Mouse (Mus musculus): ENCODE results near the gene Hspb6. TPM values are rescaled to one million over a fixed set of nuclear protein-coding genes. Genes with fewer than 3 reads are reported as not detected.

Gene Hspb6
- polyA plus RNA-seq, 1 experiment from 2014 or later, result 5.4 TPM

DNA sequence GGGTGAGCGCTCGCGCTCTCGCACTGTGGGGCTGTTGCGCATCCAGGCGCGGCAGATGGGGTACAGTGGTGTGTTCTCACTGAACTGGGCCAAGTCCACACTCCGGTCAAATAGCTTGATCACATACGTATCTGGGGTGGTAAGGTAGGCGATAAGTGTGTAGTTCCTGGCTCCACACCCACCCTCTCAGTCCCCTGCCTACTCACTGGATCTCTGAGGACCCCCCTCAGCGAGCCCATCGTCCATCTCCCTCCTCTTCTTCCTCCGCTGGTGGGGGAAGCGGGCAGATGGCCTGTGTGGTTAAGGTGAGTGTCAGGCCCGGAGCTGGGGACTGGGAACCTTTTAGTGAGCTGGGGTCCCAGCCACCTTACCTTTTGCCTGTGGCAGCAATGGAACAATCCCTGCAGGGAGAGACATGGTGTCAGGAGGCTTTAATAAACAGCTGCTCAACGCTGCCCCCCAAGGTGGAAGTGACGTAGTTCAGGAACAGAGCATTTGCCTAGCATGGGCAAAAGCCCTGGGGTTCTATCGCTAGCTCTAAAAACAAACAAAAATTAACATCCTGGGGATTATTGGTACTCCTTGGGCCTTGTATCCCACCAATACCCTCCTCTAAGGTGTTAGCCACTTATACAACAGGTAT lies 5.0 kb downstream of the Hspb6 start:
- WGBS, result 91% methylated on average over 18 of the region's 18 CpGs
- H3K4me3 ChIP-seq, result no peak overlapping the region
- peaks cover 28% of the 10 kb centered on the region for H3K4me1 ChIP-seq
- H3K4me2 ChIP-seq (replicated peaks), result no peak overlapping the region
- H3K9me3 ChIP-seq, result no peaks in the 10 kb centered on the region
- no peaks in the 10 kb centered on the region for H3K27me3 ChIP-seq (replicated peaks)
- no peak overlapping the region for H3K9ac ChIP-seq
- H3K27ac ChIP-seq, result no peak overlapping the region
- no peak for ATAC-seq (ENCODE audit: low FRiP score, low read depth)
- H3K36me3 ChIP-seq, result peaks cover 29% of the 10 kb centered on the region

DNA sequence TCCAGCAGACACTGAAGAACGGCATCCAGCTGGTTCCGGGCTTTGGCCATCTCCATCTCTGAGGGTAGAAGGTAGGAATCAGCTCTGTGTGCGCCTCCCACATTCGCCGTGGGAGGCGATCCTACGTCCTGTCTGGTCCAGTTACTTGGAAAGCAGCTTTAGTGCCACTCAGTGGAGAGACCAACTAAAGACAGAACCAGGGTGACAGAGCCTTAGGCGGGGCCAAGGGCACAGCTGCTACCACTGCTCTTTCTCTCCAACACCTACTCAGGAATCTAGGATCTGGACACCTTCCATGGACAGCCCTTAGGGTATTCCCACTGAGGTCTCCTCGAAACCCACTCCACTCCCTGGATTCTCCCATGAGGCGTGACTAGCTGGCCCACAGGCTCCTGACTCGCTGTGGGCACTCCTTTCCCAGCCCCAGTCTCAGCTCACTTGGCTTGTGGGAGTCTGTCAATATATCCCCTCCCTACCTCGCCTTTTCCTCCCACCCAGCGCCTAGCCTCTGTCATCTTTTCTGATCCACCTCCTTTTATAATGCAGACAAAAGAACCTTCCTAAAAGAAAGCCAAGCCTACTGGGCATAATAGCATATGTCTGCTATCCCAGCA lies 6.0 kb downstream of the Hspb6 start:
- Histone ChIP-seq H3K4me1 (peaks cover 28% of the 10 kb centered on the region), H3K27me3 (replicated peaks) (no peaks in the 10 kb centered on the region), H3K9me3 (no peaks in the 10 kb centered on the region), H3K9ac (peak overlapping the region; percentile 70), H3K36me3 (peaks cover 29% of the 10 kb centered on the region), H3K4me3 (no peak overlapping the region), H3K27ac (no peak overlapping the region), H3K4me2 (replicated peaks) (peak overlapping the region; percentile 97)
- no peak for ATAC-seq (ENCODE audit: low FRiP score, low read depth)
- 89% methylated on average over 13 of the region's 13 CpGs for WGBS

DNA sequence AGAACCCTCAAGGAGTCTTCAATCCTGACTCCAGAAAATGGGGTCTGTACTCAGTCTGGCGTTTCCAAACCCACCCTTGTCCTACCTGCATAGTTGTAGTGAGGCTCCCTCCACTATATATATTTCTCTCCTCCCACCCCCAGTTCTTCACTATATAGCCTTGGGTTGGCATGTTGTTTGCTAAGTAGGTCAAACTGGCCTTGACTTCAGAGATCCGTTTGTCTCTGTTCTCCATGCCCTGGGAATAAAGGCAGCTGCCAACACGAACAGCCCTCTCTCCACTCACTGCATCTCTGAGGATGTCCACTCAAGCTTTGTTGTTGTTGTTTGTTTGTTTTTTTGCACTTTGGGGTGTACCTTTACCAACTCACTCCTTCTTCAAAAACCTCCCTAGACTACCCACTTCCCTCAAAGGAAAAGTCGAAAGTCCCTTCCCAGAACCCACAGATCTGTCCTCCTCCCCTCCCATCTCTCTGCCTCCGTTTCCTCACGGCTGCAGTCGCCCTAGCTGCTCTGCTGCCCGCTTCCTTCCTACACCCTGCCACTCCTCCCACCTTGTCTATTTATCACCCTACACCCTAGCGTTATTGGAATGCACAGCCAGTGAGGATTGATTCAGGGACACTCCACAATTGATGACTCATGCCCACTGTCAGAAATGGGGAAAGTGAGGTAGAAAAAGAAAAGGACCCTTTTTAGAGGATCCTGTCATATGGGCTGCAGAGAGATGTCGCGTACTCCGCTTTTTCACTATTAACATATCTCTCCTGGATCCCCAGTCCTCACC lies 6.9 kb downstream of the Hspb6 start:
- 18% methylated on average over 12 of the region's 12 CpGs for WGBS
- Histone ChIP-seq H3K4me2 (replicated peaks) (peak overlapping the region; percentile 97), H3K9ac (peak overlapping the region; percentile 70), H3K27ac (no peak overlapping the region), H3K9me3 (no peaks in the 10 kb centered on the region), H3K36me3 (peaks cover 29% of the 10 kb centered on the region), H3K4me1 (peaks cover 23% of the 10 kb centered on the region), H3K27me3 (replicated peaks) (no peaks in the 10 kb centered on the region), H3K4me3 (peak overlapping the region; percentile 57)
- no peak for ATAC-seq (ENCODE audit: low FRiP score, low read depth)

DNA sequence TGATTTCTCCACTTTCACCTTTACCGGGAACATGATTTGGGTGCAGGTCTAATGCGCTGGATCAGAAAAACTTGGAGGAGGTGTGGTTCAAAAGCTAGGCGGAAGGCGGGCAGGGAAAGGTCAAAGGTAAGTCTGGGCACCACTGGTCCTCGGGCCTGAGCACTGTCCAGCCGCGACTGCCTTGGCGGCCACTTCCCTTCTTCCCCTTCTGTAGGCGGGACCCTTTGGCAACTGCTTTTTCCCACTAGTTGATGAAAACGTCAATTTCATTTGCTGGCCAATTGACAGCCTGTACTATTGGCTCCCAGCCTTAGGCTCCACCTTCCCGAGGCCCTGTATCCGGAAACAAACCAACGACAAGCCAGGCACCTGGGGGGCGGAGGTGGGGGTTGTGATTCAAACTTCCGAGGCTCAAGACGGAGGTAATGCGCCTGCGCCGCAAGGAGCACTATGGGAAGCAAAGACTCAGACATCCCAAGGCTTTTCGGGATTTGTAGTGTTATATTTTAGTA lies 7.5 kb downstream of the Hspb6 start, which contains the start of gene Lin37:
Gene Lin37, minus strand, starts transcription at position 396 of the 512 bp plus-strand sequence.
- H3K4me2 ChIP-seq (replicated peaks), result peak within 1 kb of the TSS; percentile 97
- no peaks in the 10 kb centered on the region for H3K9me3 ChIP-seq
- H3K27ac ChIP-seq, result no peak within 1 kb of the TSS
- peak within 1 kb of the TSS; percentile 57 for H3K4me3 ChIP-seq
- H3K36me3 ChIP-seq, result peaks cover 29% of the 10 kb centered on the region
- peaks cover 28% of the 10 kb centered on the region for H3K4me1 ChIP-seq
- WGBS, result under 1% methylated on average over 20 of the region's 20 CpGs
- H3K27me3 ChIP-seq (replicated peaks), result no peaks in the 10 kb centered on the region
- peak; percentile 77 for ATAC-seq (ENCODE audit: low FRiP score, low read depth)
- peak within 1 kb of the TSS; percentile 70 for H3K9ac ChIP-seq

DNA sequence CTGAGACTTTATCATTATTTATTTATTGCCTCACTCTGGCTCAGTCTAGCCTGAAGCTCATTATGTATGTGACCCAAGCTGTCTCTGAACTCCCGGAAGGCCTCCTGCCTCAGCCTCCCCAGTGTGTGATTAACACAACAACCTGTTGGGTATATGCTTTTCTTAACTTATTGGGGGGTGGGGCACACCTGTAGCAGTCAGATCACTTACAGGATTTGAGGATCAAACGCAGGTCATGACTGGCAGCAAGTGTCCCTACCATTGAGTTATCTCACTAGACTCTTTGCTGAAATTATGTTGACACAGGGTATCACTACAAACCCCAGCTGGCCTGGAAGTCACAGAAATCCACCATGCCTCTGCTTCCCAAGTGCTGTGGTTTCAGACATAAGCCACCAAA lies 8.3 kb downstream of the Hspb6 start:
- H3K9ac ChIP-seq, result no peak overlapping the region
- peaks cover 29% of the 10 kb centered on the region for H3K4me1 ChIP-seq
- no peaks in the 10 kb centered on the region for H3K27me3 ChIP-seq (replicated peaks)
- 70% methylated on average over 2 of the region's 2 CpGs for WGBS
- H3K4me3 ChIP-seq, result no peak overlapping the region
- peaks cover 27% of the 10 kb centered on the region for H3K36me3 ChIP-seq
- no peak for ATAC-seq (ENCODE audit: low FRiP score, low read depth)
- H3K4me2 ChIP-seq (replicated peaks), result peak overlapping the region; percentile 97
- no peaks in the 10 kb centered on the region for H3K9me3 ChIP-seq
- H3K27ac ChIP-seq, result no peak overlapping the region

DNA sequence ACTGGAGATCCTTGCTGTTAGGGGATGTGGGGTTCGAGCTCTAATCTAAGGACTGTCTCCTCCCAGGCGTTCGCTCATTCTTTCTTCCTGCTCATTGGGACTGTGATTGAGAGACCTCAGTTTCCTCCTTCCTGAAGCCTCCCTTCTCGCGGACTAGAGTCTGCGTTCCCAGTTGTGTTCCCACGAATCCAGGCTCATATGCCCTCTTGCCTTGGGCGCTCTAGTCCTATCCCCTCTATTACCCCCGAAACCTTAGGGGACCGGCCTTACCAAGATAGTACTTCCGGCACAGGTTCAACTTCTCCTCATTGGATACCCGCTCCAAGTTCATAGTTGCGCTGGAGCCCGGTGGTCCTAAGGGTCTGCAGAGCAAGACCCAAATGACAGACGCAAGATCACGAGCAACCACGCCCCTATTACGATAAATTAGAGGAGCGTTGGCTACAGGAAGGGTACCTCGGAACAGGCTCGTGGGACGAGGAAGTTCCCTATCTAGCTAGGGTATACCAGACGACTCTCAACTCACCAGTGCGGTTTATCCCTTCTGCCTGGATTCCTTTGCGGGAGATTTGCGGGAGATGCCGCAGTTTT lies 10.6 kb downstream of the Hspb6 start:
- no peak for ATAC-seq (ENCODE audit: low FRiP score, low read depth)
- H3K4me3 ChIP-seq, result peak overlapping the region; percentile 74
- 3% methylated on average over 27 of the region's 27 CpGs for WGBS

DNA sequence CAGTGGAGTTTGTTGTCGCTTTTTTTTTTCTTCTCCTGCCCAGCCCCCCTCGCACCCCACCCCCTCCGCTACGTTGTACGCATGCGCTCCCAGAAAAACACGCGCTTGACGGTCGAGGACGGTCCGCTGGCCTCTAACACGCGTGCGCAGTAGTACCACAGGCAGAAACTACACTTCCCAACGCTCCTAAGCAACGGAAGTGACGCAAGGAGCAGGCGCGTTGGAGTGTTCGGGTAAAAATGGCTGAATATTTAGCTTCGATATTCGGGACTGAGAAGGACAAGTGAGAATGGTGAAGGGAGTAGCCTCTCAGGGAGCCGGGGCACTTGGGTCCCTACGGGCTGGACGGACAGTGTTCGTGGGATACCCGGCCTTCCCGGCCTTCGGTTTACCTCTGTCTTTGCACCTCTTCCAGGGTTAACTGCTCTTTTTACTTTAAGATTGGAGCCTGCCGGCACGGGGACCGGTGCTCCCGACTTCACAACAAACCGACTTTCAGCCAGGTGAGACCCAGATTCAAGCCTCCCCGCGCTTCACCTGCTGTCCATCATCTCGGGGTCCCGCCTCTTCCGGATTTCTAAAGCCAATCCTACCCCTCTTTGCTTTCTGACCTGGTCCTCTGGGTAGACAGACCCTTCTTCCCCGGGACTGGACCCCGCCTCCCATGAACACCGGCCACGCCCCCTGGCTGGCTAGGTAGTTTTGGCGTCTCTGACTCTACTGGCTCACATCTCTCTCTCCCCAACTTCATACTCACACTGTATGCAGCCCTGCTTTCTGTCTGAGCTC lies 11.3 kb downstream of the Hspb6 start, which contains the start of the genes U2af1l4, Gm49396 and Psenen:
Gene U2af1l4, plus strand, starts transcription at position 185 of the 789 bp plus-strand sequence.
Gene Gm49396, plus strand, starts transcription at position 228 of the 789 bp plus-strand sequence.
Gene Psenen, minus strand, starts transcription at position 511 of the 789 bp plus-strand sequence.
- Histone ChIP-seq H3K27ac (peak within 1 kb of the TSS; percentile 75), H3K27me3 (replicated peaks) (no peaks in the 10 kb centered on the region), H3K4me1 (peaks cover 24% of the 10 kb centered on the region), H3K4me3 (peak within 1 kb of the TSS; percentile 74), H3K9me3 (no peaks in the 10 kb centered on the region), H3K36me3 (peaks cover 29% of the 10 kb centered on the region), H3K9ac (peak within 1 kb of the TSS; percentile 70), H3K4me2 (replicated peaks) (peak within 1 kb of the TSS; percentile 81)
- under 1% methylated on average over 45 of the region's 45 CpGs for WGBS
- peak; percentile 86 for ATAC-seq (ENCODE audit: low FRiP score, low read depth)

More for the DNA sequence above, 10.6 kb downstream of the Hspb6 start:
- Histone ChIP-seq H3K9ac (peak overlapping the region; percentile 55), H3K36me3 (peaks cover 26% of the 10 kb centered on the region), H3K27ac (no peak overlapping the region), H3K27me3 (replicated peaks) (no peaks in the 10 kb centered on the region), H3K4me2 (replicated peaks) (peak overlapping the region; percentile 81), H3K9me3 (no peaks in the 10 kb centered on the region), H3K4me1 (peaks cover 29% of the 10 kb centered on the region)

DNA sequence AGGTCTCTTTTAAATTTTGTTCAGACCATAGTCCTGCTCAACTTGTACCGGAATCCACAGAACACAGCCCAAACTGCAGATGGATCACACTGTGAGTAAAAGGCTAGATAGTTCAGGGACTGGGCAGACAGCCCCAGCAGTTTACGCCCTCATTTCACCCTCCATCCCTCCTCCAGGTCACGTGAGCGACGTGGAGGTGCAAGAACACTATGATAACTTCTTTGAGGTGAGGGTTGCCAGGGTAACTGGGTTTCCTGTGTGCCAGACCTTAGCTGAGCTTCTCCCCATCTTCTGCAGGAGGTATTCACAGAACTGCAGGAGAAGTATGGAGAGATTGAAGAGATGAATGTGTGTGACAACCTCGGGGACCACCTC lies 11.9 kb downstream of the Hspb6 start:
- no peak overlapping the region for H3K27ac ChIP-seq

DNA sequence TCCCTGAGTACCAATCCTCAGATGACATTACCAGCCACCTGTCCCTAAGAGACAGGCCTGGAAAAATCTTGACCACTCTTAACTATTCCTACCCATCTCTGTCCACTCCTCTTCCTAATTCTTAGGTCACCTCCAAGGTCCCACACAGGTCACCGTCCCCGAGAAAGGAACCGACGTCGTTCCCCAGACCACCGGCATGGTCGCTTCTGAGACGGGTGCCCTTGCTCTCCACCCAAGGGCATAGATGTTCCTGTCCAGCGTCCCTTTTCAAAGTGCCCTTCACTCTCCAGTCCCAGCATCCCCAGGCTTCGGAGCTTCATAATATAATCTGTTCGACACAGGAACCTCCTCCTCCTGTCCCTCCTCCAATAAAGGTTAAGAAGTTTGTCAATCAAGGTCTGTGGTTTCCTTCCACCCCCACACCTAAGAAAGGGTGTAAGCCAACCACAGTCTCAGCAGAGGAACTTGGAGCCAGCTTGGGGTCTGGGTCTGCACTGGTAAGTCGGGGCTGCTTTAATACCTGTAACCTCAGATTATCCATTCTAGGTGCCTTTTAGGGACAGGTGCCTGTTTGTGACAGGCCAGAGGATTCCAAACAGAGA lies 13.1 kb downstream of the Hspb6 start, which contains the start of gene Igflr1:
Gene Igflr1, plus strand, starts transcription at position 458 of the 602 bp plus-strand sequence.
- no peak within 1 kb of the TSS for H3K9ac ChIP-seq
- ATAC-seq (ENCODE audit: low FRiP score, low read depth), result no peak
- peaks cover 17% of the 10 kb centered on the region for H3K4me1 ChIP-seq
- H3K36me3 ChIP-seq, result peaks cover 47% of the 10 kb centered on the region
- peak within 1 kb of the TSS; percentile 81; the same call in 1 of the 2 replicates for H3K4me2 ChIP-seq (replicated peaks)
- H3K4me3 ChIP-seq, result no peak within 1 kb of the TSS
- H3K9me3 ChIP-seq, result no peaks in the 10 kb centered on the region
- no peak within 1 kb of the TSS for H3K27ac ChIP-seq
- 97% methylated on average over 12 of the region's 12 CpGs for WGBS
- H3K27me3 ChIP-seq (replicated peaks), result no peaks in the 10 kb centered on the region

More for the DNA sequence above, 11.9 kb downstream of the Hspb6 start:
- Histone ChIP-seq H3K27me3 (replicated peaks) (no peaks in the 10 kb centered on the region), H3K36me3 (peaks cover 35% of the 10 kb centered on the region), H3K4me2 (replicated peaks) (peak overlapping the region; percentile 81), H3K4me3 (peak overlapping the region; percentile 74), H3K9me3 (no peaks in the 10 kb centered on the region), H3K4me1 (peaks cover 19% of the 10 kb centered on the region), H3K9ac (peak overlapping the region; percentile 70)
- no peak for ATAC-seq (ENCODE audit: low FRiP score, low read depth)
- WGBS, result 24% methylated on average over 6 of the region's 6 CpGs

DNA sequence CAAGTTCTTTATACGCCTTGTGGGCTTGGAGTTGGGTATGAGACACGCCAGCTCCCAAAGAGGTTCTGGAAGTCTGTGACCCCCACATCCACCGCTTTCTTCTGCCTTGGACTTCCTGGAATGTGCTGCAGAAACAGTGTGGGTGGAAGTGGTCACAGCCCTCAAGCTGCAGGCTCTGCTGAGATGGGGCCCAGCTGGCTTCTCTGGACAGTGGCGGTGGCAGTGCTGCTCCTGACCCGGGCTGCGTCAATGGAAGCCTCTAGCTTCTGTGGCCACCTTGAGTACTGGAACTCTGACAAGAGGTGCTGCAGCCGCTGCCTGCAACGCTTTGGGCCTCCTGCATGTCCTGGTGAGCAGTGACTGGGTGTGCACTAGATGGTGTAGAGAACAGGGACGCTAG lies 14.1 kb downstream of the Hspb6 start:
- Histone ChIP-seq H3K4me3 (no peak overlapping the region), H3K4me2 (replicated peaks) (no peak overlapping the region), H3K9me3 (no peaks in the 10 kb centered on the region), H3K27ac (no peak overlapping the region), H3K36me3 (peaks cover 55% of the 10 kb centered on the region), H3K4me1 (peaks cover 17% of the 10 kb centered on the region), H3K9ac (no peak overlapping the region), H3K27me3 (replicated peaks) (no peaks in the 10 kb centered on the region)
- WGBS, result 90% methylated on average over 9 of the region's 9 CpGs
- ATAC-seq (ENCODE audit: low FRiP score, low read depth), result no peak

DNA sequence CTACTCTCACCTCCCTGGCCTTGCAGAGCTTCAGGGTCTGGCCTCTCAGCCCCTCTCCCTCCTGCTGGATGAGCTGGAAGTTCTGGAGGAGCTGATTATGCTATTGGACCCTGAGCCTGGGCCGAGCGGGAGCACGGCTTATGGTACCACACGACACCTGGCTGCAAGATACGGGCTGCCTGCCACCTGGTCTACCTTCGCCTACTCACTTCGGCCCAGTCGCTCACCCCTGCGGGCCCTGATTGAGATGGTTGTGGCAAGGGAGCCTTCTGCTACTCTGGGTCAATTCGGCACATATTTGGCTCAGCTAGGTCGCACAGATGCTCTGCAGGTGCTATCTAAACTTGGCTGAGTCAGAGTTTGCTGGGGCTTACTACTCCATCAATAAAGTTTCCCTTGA lies 15.6 kb downstream of the Hspb6 start:
- Histone ChIP-seq H3K9me3 (no peaks in the 10 kb centered on the region), H3K4me3 (no peak overlapping the region), H3K36me3 (peaks cover 66% of the 10 kb centered on the region), H3K4me2 (replicated peaks) (no peak overlapping the region), H3K27ac (no peak overlapping the region), H3K4me1 (peaks cover 10% of the 10 kb centered on the region), H3K27me3 (replicated peaks) (no peaks in the 10 kb centered on the region), H3K9ac (no peak overlapping the region)
- 88% methylated on average over 11 of the region's 11 CpGs for whole genome bisulfite sequencing
- ATAC-seq (ENCODE audit: low FRiP score, low read depth), result no peak

Data from neural tube, embryonic 12.5 days (tissue).